Mouse (Mus musculus) forebrain, embryonic 13.5 days (tissue): ENCODE results near the gene Supt20. TPM values are rescaled to one million over a fixed set of nuclear protein-coding genes. Genes with fewer than 3 reads are reported as not detected.
"Not testable (repeated sequence)": the region's sequence is repeated elsewhere in the genome, so short reads cannot be mapped to it uniquely, and the experiment has no call there.

ENCODE experiments used
- ATAC-seq: fragments of 200-750 bp; cut with Nextera tagmentation; 2 replicates; pipeline ENCODE4 v1.8.0; 2017
- H3K27ac ChIP-seq: fragments of 300-500 bp; sonication (generic); 2 replicates; pipeline ENCODE4 v1.5.1; 2015; ENCODE audit warnings: inconsistent platforms, mild to moderate bottlenecking, moderate library complexity
- H3K27me3 ChIP-seq: fragments of 300-500 bp; sonication (generic); 2 replicates; pipeline ENCODE4 v1.6.1; 2015; ENCODE audit warnings: mild to moderate bottlenecking, inconsistent platforms
- H3K36me3 ChIP-seq: fragments of 300-500 bp; sonication (generic); 2 replicates; pipeline ENCODE4 v1.6.1; 2015; ENCODE audit warnings: mild to moderate bottlenecking, inconsistent platforms; ENCODE audit not compliant: poor library complexity, severe bottlenecking
- H3K4me1 ChIP-seq: fragments of 300-500 bp; sonication (generic); 2 replicates; pipeline ENCODE4 v1.6.1; 2015; ENCODE audit warnings: inconsistent platforms
- H3K4me2 ChIP-seq: fragments of 300-500 bp; sonication (generic); 2 replicates; pipeline ENCODE4 v1.6.1; 2015; ENCODE audit warnings: inconsistent platforms, mild to moderate bottlenecking, moderate library complexity
- H3K4me3 ChIP-seq: fragments of 300-500 bp; sonication (generic); 2 replicates; pipeline ENCODE4 v1.5.1; 2015; ENCODE audit warnings: mild to moderate bottlenecking, inconsistent platforms
- H3K9ac ChIP-seq: fragments of 300-500 bp; sonication (generic); 2 replicates; pipeline ENCODE4 v1.6.1; 2015; ENCODE audit warnings: mild to moderate bottlenecking, inconsistent platforms
- H3K9me3 ChIP-seq: fragments of 300-500 bp; sonication (generic); replicated peaks from 2 replicates; pipeline ENCODE4 v1.6.1; 2016; ENCODE audit warnings: inconsistent platforms
- WGBS: fragments of 180-500 bp; shearing (Covaris S2); methylation state at CpG from one replicate; pipeline ENCODE4 v1.1.7; 2015; 5-methylcytosine and 5-hydroxymethylcytosine counted together
- polyA plus RNA-seq: library from polyadenylated mRNA; unstranded; fragments of >200 nt; fragmentation: Nextera tagmentation; extraction: Ambion mirVana; gene quantifications from 2 replicates; pipeline ENCODE4 v1.2.1, GENCODE M21; 2015

Gene Supt20
- polyA plus RNA-seq, 1 experiment from 2014 or later, result 100.0 TPM

GRCm38 (mm10) chr3:54672111-54672510 lies 20.5 kb upstream of the Supt20 start:
- H3K27ac ChIP-seq, result no peak overlapping the region
- H3K27me3 ChIP-seq, result no peaks in the 10 kb centered on the region
- no peaks in the 10 kb centered on the region for H3K9me3 ChIP-seq
- H3K4me3 ChIP-seq, result no peak overlapping the region
- no peak overlapping the region for H3K4me2 ChIP-seq
- H3K36me3 ChIP-seq, result no peaks in the 10 kb centered on the region
- peak; percentile 27; the same call in 1 of the 2 replicates for ATAC-seq
- 70% methylated on average over 3 of the region's 3 CpGs for WGBS
- no peak overlapping the region for H3K9ac ChIP-seq
- H3K4me1 ChIP-seq, result 0 out of 2 replicates have a peak, but pooled peaks cover 4% of the 10 kb centered on the region

DNA sequence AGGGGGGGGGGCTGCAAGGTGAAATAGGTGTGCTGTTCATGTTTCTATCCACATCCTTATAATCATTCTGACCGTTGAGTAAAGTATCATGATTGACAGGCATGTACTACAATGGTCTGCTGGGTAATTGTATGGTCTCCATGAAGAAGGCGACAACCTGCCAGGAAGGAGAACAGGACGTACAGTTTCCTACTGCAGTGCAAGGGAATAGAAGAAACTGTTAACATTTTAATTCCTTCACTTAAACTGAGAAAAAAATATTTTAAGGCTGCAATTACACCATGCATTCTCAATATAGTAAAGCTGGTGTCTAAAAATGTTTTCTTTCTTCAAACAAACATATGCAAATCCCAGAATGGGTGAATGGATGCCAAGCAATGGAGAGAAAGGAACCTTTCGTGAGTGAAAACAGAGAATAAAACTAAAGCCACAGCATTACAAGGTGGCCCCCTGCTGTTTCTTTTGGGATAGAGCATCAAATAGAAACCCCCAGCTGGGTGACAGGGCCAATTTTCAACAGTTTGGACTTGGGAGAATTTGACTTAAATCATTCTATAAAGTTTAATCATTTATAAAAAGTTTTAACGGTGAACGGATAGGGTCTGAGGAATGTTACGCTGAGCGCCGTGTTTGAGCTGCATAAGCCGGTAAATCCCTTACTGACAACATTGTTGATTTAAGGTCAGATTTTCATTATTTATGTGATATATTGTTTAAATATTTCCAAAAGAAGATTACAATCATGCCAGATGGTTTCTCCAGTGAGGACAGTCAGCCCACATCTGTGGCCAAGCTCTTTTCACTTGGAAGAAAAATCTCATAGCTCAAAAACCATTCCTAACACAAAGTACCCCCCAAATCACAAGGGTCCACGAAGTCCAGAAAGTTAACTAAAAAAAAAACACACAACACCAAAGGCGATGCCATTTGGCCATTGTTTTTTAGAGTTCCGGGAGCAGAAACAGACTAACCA lies 19.8 kb upstream of the Supt20 start:
- no peaks in the 10 kb centered on the region for H3K9me3 ChIP-seq
- 0 out of 2 replicates have a peak, but pooled peaks cover 4% of the 10 kb centered on the region for H3K4me1 ChIP-seq
- no peaks in the 10 kb centered on the region for H3K27me3 ChIP-seq
- H3K9ac ChIP-seq, result no peak overlapping the region
- H3K27ac ChIP-seq, result no peak overlapping the region
- no peaks in the 10 kb centered on the region for H3K36me3 ChIP-seq
- no peak overlapping the region for H3K4me2 ChIP-seq
- no peak overlapping the region for H3K4me3 ChIP-seq
- ATAC-seq, result peak; percentile 50
- 47% methylated on average over 13 of the region's 13 CpGs for WGBS

- 86% methylated on average over 2 of the region's 2 CpGs for WGBS
- ATAC-seq, result no peak
- Histone ChIP-seq H3K4me2 (no peak overlapping the region), H3K9ac (no peak overlapping the region), H3K9me3 (no peaks in the 10 kb centered on the region), H3K36me3 (no peaks in the 10 kb centered on the region), H3K27me3 (no peaks in the 10 kb centered on the region), H3K27ac (no peak overlapping the region), H3K4me1 (0 out of 2 replicates have a peak, but pooled peaks cover 4% of the 10 kb centered on the region), H3K4me3 (no peak overlapping the region)
Measured at GRCm38 (mm10) chr3:54676818-54677217, 15.8 kb upstream of the Supt20 start.

- no peak for ATAC-seq
- H3K4me2 ChIP-seq, result no peak overlapping the region
- no peaks in the 10 kb centered on the region for H3K36me3 ChIP-seq
- H3K4me3 ChIP-seq, result no peak overlapping the region
- H3K27ac ChIP-seq, result no peak overlapping the region
- no peak overlapping the region for H3K9ac ChIP-seq
- no peaks in the 10 kb centered on the region for H3K9me3 ChIP-seq
- no peaks in the 10 kb centered on the region for H3K27me3 ChIP-seq
- H3K4me1 ChIP-seq, result no peaks in the 10 kb centered on the region
- 69% methylated on average over 6 of the region's 6 CpGs for whole genome bisulfite sequencing
Measured at GRCm38 (mm10) chr3:54681310-54682204, 11.1 kb upstream of the Supt20 start.

DNA sequence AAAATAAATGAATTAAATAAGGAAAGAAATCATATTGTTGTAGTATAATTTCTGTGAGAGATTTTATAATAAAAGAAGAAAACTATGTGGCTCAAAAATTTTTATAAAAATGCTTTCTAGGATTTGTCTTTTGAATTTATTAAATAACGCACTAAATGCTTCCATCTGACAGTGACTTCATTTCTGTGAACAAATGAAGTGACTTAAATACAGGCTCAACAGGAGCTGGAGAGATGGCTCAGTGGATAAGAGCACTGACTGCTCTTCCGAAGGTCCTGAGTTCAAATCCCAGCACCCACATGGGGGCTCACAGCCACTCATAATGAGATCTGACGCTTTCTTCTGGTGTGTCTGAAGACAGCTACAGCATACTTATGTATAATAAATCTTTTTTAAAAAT lies 7.4 kb upstream of the Supt20 start:
- no peak overlapping the region for H3K27ac ChIP-seq
- no peak for ATAC-seq
- H3K4me1 ChIP-seq, result no peaks in the 10 kb centered on the region
- H3K9me3 ChIP-seq, result no peaks in the 10 kb centered on the region
- H3K9ac ChIP-seq, result no peak overlapping the region
- WGBS, result 95% methylated on average over 3 of the region's 3 CpGs
- no peaks in the 10 kb centered on the region for H3K27me3 ChIP-seq
- no peaks in the 10 kb centered on the region for H3K36me3 ChIP-seq
- H3K4me3 ChIP-seq, result no peak overlapping the region
- H3K4me2 ChIP-seq, result no peak overlapping the region

DNA sequence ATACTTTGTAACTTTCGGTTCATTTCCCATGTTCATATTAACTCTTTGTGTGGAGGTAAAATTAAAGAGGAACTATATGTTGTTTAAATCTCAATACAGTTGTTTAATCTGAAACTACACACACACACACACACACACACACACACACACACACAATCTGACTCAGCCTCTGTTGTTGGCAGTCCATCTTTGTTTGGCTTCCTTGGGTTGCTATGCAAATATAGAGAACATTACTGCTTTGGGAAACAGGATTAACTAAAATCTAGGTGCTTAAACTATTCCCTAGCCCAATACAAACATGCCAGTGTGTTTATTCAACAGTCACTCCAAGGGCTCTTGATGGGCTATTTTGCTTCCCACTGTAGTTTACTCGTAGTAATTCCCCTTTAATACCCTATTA lies 5.4 kb upstream of the Supt20 start:
- no peak for ATAC-seq
- H3K36me3 ChIP-seq, result no peaks in the 10 kb centered on the region
- no peaks in the 10 kb centered on the region for H3K9me3 ChIP-seq
- H3K4me1 ChIP-seq, result no peaks in the 10 kb centered on the region
- H3K4me3 ChIP-seq, result no peak overlapping the region
- H3K4me2 ChIP-seq, result no peak overlapping the region
- H3K27me3 ChIP-seq, result 0 out of 2 replicates have a peak, but pooled peaks cover 6% of the 10 kb centered on the region
- 65% methylated on average over 2 of the region's 2 CpGs for WGBS
- H3K9ac ChIP-seq, result no peak overlapping the region
- H3K27ac ChIP-seq, result no peak overlapping the region

GRCm38 (mm10) chr3:54689091-54689490 lies 3.5 kb upstream of the Supt20 start:
- Histone ChIP-seq H3K27me3 (0 out of 2 replicates have a peak, but pooled peaks cover 6% of the 10 kb centered on the region), H3K36me3 (no peaks in the 10 kb centered on the region), H3K9me3 (no peaks in the 10 kb centered on the region), H3K4me3 (no peak overlapping the region), H3K4me2 (no peak overlapping the region), H3K4me1 (peaks cover 3% of the 10 kb centered on the region; the same call in 1 of the 2 replicates), H3K27ac (no peak overlapping the region), H3K9ac (no peak overlapping the region)
- 59% methylated on average over 2 of the region's 2 CpGs for WGBS
- no peak for ATAC-seq

DNA sequence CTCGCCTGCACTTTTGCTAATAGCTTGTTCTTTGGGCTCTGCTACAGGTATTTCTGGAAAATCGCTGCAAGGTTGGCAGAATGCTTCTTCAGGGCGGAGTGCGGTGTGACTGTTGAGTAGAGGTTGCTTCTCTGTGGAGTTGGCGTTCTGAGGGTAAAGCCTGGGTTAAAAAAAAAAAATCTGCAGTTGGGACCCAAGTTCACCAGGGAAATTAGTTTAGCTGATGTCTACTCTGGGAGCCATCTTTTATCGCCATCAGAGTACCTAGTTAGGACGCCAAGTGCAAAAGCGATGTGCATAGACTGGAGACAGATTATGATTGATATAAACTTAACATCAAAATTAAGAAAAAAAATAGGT lies 429 bp downstream of the Supt20 start:
- peak overlapping the region; percentile 73 for H3K4me2 ChIP-seq
- ATAC-seq, result no peak
- peak overlapping the region; percentile 51 for H3K27ac ChIP-seq
- H3K27me3 ChIP-seq, result 0 out of 2 replicates have a peak, but pooled peaks cover 6% of the 10 kb centered on the region
- WGBS, result under 1% methylated on average over 8 of the region's 8 CpGs
- H3K9ac ChIP-seq, result peak overlapping the region; percentile 73
- H3K4me1 ChIP-seq, result peaks cover 10% of the 10 kb centered on the region
- H3K36me3 ChIP-seq, result peaks cover 26% of the 10 kb centered on the region
- H3K4me3 ChIP-seq, result peak overlapping the region; percentile 71
- no peaks in the 10 kb centered on the region for H3K9me3 ChIP-seq

GRCm38 (mm10) chr3:54699759-54700301 lies 7.2 kb downstream of the Supt20 start:
- H3K27ac ChIP-seq, result no peak overlapping the region
- no peaks in the 10 kb centered on the region for H3K27me3 ChIP-seq
- WGBS, result 93% methylated on average over 5 of the region's 5 CpGs
- no peaks in the 10 kb centered on the region for H3K9me3 ChIP-seq
- no peak for ATAC-seq
- no peak overlapping the region for H3K4me3 ChIP-seq
- H3K9ac ChIP-seq, result no peak overlapping the region
- H3K36me3 ChIP-seq, result peaks cover 76% of the 10 kb centered on the region
- no peaks in the 10 kb centered on the region for H3K4me1 ChIP-seq
- H3K4me2 ChIP-seq, result no peak overlapping the region

GRCm38 (mm10) chr3:54704106-54704505 lies 11.5 kb downstream of the Supt20 start:
- H3K36me3 ChIP-seq, result peaks cover 82% of the 10 kb centered on the region
- H3K9me3 ChIP-seq, H3K4me2 ChIP-seq, H3K27ac ChIP-seq, H3K9ac ChIP-seq, H3K4me3 ChIP-seq, ATAC-seq, H3K27me3 ChIP-seq, H3K4me1 ChIP-seq: not testable (repeated sequence)
- WGBS, result 98% methylated on average over 8 of the region's 8 CpGs

DNA sequence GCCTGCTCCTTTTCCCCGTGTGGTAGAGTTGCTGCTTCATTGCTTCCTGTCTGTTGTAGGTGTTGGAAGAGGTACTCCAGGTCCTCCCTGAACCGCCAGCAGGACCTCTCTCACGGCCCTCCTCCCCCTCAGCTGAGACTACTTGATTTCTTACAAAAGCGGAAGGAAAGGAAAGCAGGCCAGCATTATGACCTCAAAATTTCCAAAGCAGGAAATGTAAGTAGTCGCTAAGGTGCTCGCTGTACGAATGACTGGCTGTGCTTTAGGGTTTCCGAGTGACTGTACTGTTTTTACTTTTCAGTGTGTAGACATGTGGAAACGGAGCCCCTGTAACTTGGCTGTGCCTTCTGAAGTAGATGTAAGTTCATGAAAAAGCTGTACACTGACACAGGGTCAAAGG lies 16.4 kb downstream of the Supt20 start:
- H3K9me3 ChIP-seq, result no peaks in the 10 kb centered on the region
- H3K27ac ChIP-seq, result no peak overlapping the region
- peaks cover 84% of the 10 kb centered on the region for H3K36me3 ChIP-seq
- no peak for ATAC-seq
- H3K4me2 ChIP-seq, result no peak overlapping the region
- no peak overlapping the region for H3K9ac ChIP-seq
- WGBS, result 91% methylated on average over 9 of the region's 9 CpGs
- no peak overlapping the region for H3K4me3 ChIP-seq
- no peaks in the 10 kb centered on the region for H3K4me1 ChIP-seq
- no peaks in the 10 kb centered on the region for H3K27me3 ChIP-seq

DNA sequence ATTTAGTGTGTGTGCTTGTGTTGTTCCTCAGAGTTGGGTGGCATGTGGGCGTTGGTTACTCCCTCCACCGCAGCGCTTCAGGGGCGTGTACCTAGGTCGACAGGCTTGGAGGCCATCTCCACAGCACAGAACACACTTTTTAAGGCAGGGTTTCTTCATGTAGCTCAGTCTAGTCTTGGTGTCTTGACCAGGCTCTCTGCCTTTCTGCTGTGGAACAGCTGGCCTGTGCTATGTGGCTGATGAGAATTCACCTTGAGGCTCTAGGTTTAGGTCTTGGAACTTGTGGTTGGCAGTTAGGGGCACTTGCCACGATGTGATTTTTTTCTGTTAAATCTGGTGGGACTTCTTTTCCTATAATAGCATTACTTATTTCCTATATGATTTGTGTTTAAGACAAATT lies 21.6 kb downstream of the Supt20 start, which contains the start of gene Gm21958:
Gene Gm21958, minus strand, starts transcription at position 101 of the 400 bp plus-strand sequence.
- Histone ChIP-seq H3K9ac (no peak within 1 kb of the TSS), H3K9me3 (no peaks in the 10 kb centered on the region), H3K27me3 (no peaks in the 10 kb centered on the region), H3K4me2 (no peak within 1 kb of the TSS), H3K27ac (no peak within 1 kb of the TSS), H3K36me3 (peaks cover 82% of the 10 kb centered on the region), H3K4me3 (no peak within 1 kb of the TSS), H3K4me1 (no peaks in the 10 kb centered on the region)
- WGBS, result 95% methylated on average over 6 of the region's 6 CpGs
- no peak for ATAC-seq
